Mouse (Mus musculus) spleen, postnatal 36 days (tissue): ENCODE results near the gene Fam171a2.

Experiments
- DNase-seq, 2 experiments: peaks; one replicate each; pipeline ENCODE4 v3.0.0; 2022; ENCODE audit warnings: low spot score in 2 of 2, mixed read lengths in 1 of 2

Gene Fam171a2

DNA sequence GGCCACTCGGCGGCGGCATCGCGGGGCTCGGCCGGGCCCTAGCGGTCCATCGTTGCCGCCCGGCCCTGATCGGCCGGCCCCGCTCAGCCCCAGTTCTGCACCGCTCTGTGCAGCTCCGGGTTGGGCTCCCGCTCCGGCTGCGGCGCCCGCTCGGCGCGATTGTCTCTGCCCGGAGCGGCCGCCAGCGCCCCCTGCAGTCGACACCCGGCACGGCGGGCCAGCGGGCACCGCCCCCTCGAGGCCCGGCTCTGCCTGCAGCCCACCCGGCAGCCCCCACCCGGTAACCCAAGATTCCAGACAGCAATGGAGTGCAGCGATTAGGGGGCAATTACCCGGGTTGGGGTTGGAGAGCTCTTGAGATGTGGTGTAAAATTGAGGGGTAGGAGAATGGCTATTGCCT is at the start of gene Fam171a2:
Gene Fam171a2 (minus strand): TSS at position 186 of the 400 bp plus-strand sequence.
- peak in 1 of 2 experiments; percentile 36 for DNase-seq

DNA sequence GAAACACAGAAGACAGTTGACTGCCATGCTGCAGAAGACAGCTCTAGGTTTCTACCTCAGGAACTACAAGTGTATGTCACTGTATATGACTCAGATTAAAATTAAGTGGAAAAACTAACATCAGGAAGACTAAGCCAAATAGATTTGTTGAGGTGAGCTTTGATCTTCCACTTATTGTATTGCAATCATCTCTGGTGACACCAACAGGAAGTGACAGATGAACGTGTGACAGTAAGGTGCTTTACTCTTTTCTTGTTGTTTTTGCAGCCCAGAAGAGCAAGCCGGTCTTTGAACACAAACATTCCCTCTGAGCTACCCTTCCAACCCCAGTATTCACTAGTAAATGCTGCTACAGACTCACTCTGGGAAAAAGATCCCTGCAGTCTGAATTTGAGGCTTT is 49.2 kb upstream of the Fam171a2 start:
- DNase-seq: no peak

DNA sequence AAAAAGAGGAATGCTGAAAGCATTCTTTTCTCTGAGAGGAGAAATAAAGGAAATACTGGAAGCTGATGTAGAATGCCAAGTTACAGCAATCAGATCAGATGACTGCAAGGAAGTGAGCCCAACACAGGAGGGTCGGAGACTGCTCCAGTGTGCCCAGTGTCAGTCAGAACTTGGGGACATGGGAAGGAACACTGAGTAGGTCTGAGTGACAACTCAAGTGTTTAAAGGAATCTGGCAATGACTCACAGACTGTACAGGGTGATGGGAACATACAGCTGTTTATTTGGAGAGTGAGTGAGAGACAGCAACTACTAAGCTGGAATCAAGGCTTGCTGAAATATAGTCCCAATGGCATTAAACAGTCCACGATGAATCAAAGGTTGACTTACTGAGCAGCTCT is 48.7 kb upstream of the Fam171a2 start:
- DNase-seq: no peak

DNA sequence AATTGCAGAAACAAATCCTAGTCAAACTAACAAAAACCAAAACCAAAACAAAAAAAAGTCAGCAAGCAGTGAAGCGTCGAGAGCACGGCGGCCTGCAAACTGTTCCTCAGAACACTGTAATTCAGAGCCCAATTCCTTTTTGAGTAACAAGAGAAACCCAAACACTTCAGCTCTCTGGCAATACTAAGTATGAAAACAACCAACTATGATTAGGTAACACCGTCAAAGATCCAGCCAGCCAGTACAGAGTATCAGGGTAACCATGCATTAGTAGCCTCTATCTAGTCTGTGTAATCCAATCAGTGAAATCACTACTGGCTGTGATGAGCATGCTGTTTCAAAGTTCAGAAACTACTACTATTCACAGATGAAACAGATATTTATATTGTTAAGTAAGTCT is 48.3 kb upstream of the Fam171a2 start:
- DNase-seq: no peak

DNA sequence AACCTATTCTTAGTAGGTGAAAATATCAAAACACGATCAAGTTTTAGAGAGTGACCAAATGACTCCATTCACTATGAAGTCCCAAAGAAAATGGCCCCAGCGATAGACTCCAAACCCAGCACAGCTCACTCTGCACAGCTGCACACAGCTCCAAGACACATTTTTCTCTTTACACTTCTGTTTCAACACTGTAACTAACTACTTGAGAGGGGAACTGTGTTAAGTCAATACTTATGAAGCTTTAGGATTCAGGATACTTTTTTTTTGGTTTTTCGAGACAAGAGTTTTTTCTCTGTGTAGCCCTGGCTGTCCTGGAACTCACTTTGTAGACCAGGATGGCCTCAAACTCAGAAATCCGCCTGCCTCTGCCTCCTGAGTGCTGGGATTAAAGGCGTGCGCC is 47.6 kb upstream of the Fam171a2 start:
- DNase-seq: no peak

DNA sequence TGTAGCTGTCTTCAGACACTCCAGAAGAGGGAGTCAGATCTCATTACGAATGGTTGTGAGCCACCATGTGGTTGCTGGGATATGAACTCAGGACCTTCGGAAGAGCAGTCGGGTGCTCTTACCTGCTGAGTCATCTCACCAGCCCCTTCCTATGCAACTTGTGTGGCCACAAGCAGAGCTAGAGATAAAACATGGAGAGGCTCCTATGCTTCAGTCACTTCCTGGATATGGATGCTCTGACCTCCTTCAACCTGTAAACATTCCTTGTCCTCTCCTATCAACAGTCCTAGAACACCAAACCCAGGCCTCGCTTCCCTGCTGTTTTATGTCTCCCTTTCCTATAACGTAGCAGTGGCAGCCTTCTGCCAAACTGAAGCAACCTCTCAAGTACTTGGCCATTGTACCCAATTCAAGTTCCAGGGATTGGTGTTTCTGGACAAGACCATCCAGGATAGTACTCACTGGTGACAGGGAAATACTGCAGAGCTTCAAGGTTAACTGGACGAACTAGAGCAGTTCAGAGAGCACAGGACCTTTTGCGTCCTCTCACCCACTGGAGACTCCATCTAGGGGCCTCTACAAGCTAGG is 46.7 kb upstream of the Fam171a2 start:
- no peak for DNase-seq

DNA sequence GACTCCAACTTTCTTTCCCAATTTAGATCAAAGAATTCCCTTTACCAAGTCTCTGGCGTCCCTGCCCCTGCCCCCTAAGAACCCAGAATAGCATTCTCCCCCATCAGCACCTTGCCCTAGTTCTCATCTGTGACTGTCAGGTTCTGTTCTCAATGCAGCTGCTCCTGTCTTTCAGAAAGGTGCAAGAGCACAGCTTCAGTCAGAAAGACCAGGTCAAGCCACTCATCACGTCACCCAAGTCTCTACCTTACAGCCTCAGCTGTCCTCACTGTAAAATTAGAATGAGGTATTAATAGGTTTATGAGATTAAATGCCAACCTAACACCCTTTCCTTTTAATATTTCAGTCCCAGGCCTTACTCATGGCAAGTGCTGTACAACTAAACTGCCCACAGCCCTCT is 45.8 kb upstream of the Fam171a2 start:
- DNase-seq: no peak

DNA sequence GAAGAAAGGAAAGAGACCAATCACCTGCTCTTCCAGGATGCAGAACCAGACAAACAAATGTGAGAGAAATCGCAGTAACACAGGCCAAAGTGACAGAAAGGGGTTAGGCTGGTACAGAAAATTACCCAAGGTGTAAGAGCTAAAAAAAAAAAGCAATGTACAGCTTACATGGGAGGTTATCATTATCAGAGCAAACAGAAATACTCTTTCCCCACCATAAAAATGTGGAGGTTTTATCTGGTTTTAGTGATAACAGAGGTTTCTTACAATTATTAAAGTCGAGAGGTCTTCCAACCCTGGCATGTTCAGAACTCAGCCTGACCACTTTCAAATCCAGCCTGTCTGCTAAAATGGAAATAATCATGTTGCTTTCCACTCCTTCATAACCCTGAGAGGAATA is 40.4 kb upstream of the Fam171a2 start:
- no peak for DNase-seq

DNA sequence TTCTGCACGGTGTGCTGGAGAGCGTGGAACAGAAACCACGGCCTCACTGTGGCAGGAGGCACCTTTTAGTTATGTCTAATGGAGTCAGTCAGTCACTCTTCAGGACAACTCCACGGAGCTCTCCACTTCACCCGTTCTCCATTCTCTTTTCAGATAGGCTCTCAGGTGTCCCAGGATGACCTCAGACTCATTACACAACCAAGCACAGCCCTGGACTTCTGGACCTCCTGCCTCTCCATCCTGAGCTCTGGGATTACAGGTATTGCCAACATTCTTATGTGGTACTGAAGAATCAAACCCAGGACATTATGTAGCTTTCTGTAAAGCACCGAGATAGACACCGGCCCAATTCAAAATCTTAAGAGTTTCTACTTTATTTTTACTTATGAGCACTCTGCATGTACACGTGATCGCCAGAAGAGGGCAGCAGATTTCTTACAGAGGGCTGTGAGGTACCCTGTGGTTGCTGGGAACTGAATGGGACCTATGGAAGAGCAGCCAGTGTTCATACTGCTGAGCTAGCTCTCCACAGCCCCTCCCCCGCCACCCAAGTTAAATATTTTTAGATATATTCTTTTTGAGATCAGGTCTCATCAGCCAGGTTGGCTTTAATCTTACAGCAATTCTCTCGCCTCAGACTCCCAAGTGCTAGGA is 39.4 kb upstream of the Fam171a2 start:
- peak; percentile 14 to 32 for DNase-seq

DNA sequence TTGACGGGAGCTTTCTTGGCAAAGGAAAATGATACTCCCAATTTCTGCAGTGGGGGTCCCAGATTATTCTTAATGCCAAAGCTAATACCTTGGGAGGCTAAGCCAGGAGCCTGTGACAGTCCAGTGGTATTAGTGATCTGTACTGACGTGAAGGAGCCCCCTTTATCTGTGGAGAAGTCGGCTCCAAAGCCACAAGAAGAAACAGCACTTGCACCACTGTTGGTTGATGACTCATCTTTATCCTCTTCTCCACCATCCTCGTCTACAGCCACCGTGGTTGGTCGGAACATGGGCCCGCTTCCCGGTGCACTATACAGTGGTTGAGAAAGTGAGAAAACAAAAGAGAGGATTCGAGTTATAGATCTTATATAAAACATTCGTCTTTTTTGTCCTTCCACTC is 34.3 kb upstream of the Fam171a2 start:
- DNase-seq: no peak

DNA sequence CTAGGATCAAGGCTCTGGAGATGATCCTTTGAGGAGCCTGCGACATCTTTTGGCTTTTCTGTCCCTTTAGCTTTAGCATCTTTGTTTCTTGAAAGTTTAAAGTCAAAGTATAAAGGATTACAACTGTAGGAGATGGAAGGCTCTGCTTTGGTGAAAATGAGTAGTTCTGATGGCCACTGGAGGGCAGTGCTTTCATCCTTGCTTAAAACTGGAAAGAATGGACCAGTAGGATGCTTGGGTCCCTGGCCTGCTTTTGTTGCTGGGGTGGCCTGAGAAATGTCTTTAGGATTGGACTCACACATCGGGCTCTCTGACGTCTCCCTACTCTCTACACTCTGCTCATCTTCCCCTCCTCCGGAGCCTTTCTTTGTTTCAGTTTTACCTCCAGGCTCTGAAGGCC is 33.4 kb upstream of the Fam171a2 start:
- no peak for DNase-seq

DNA sequence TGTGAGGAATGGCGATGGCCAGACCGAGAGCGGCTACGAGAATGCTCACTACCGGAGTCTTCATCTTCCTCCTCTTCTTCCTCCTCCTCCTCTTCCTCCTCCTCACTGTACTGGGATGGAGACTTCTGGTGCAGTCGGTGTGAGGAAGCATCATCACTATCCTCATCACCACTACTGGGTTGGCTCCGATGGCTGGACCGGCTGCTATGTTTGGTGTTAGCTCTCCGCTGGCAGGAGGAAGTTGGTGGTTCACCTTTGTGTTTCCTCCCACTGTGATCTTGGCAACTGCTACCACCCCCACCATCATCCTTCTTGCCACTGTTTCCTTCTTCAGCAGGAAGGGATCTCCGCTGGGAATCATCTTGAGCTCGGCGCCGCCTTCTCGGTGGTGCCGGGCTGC is 32.6 kb upstream of the Fam171a2 start:
- no peak for DNase-seq

DNA sequence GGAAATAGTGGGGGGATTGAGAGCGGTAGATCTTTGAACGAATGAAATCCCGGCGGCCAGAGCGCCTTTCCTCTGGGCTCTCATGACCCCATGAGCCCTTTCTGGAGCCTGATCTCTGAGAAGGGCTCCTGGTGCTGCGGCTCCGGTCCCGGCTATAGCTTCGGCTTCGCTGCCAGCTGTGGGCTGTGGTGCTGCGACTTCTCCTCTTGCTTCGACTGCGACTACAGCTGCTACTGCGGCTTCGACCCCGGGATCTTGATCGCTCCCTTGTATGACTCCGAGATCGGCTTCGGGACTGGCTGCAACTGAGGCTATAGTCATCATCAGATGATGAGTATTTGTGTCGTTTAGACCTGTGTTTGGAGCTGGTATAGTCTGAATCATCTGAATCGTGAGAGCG is 32.1 kb upstream of the Fam171a2 start:
- no peak for DNase-seq

DNA sequence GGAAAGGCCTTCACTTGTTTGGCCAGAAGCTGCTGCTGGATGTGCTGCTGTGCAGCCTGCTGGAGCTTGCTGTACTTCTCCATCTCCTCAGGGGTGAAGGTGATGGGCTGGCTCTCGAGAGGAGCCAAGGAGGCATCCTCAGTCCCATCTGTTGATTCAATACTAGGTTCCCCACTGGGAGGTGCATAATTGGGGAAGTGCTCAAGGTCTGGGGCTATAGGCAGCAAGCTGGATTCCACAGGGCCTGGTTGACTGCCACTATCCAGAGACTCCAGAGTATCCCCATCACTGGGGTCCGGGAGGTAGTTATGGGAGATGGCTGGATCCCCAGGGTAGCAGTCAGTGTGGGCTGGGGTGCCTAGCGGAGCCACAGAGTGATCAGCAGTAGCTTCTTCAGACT is 31.2 kb upstream of the Fam171a2 start:
- no peak for DNase-seq

DNA sequence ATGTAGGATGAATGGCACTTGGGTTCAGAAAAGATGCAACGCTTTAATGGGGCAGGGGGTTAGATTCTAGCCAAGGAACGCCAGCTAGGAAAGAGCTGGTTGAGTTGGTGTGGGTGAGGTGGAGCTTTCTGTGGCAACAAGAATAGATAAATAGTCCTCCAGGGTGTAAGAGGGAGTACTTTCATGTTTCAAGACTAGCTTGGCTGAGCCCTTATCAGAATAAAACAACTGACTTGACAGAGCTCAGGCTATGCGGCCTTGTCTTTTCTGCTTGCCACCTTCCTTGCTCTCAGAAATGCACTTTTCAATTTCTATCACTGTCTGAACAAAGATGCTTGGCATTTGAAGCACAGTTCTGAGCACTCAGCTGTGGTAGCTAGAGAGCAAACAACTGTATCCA is 27.5 kb upstream of the Fam171a2 start:
- no peak for DNase-seq

DNA sequence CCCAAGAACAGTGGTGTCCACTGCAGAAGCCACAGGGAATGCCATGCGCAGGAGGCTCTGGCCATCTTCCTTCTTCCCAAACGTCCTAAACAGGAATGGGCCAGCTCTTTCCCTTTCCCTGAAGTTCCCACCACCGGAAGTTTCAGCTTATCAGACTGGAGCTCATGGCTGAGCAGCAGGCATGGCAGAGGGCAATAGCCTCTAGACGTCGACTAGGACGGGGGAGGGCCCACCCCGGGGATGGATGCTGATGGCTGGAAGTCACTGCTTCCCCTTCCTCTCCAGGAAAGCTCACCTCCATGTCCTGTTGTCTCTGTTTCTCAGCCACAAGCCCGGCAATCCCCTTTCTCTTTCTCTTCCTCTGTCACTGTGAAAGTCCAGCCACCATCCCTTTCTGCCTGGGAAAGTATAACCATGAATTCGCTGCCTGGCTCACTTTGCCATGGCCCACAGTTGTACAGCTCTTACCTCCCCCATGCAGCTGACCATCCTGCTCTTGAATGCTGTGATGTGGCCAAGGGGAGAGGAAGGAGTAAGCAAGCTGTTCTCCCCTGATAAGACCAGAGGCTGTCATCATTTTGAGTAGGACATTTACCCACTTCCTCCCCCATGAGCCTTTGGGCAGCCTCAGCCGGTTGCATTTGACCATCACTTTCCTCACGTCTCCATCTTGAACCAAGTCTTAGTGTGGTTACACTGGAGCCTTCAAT is 22.3 kb upstream of the Fam171a2 start, which contains the start of gene Itga2b:
Gene Itga2b (minus strand): TSS at position 475 of the 710 bp plus-strand sequence.
- no peak for DNase-seq

DNA sequence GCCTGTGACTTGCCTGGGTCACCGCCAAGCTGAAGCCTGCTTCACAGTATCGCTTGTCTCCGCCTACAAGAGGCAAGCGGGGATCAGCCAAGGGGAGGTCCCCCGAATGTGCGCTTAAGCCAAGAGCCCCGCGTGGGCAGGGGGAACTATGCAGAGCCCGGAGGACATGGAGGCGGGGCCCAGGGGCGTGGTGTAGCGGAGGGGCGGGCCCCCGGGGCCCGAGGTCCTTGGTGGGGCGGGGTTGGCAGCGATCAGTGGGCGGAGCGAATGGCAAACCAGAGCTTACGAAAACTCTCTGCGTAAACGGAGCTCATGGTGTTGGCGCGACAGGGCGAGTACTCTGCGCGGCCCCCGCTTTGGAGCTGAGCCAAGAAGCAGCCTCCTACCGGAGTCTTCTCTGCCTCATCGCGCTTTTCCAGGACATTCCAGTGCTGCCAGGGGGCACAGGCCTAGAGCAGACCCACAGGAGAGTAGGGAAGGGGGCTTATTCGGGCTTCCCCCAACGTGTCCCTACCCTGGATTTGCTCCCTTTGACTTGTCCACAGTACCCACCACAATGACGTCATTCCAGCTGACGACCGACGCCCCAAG is 19.7 kb upstream of the Fam171a2 start:
- peak; percentile 93 to 94 for DNase-seq

DNA sequence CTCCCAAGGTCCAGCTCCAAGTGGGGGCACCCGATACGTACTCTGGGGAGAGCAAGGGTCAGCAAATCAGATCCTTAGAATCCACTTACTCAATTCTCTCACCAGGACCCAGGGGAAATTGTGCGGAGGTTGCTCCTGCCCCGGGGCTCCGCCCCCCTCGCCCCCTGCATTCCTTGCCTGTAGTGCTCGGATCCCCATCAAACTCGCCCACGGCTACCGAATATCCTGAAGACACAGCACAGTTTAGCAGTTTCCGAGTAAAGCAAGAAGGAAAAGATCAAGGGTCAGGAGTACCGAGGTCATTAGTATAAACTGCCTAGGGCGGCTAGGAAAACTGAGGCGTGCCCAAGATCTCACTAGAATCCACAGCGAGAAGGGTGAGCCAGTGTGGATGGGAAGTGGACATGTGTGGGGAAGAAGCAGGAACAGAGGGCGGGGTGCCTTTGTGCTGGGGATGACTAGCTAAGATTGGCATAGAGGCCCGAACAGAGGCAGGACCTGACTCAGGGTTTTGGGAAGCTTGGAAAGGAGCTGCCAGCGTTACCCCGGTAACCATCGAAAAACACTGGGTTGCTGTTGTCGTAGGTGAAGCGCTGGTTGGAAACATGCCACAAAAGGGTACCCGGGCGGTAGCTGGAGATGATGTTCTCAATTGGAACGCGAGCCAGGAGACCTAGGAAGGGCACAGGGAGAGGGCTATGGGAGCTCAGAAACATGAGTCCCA is 18.4 kb upstream of the Fam171a2 start:
- DNase-seq: no peak

DNA sequence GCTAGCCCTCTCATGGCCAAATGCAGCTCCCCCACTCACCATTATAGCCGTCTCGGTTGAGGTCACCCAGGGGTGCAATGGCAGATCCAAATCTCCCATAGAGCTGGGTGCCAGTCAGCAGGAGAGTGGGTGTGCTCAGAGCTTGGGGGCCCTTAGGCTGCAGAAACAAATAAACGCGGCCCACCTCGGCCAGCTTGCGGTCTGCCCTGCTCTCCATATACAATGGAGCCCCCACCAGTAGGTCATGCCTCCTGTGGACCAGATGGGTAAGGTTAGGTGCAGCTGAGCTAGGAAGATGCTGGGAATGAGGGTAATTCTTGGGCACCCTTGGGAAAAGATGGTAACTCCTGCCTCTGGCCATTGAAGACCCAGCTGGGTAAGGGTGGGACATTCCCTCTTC is 17.4 kb upstream of the Fam171a2 start:
- no peak for DNase-seq

DNA sequence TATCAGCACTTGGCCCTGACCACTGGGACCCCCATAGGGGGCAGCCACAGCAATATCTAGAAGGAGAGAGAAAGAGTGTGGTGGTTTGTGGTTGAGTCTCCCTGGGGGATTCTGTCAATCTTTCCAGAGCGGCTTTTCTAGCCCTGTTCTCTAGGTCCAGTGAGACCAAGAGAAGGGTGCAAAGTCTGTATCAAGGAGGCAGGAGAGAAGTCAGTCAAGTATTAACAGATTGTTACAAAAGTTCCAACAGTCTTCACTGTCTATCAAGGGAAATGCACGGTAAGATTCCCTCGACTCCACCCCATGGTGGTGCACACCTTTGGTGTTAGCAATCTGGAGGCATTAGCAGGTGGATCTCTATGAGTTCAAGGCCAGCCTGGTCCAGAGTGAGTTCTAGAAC is 14.3 kb upstream of the Fam171a2 start:
- no peak for DNase-seq

DNA sequence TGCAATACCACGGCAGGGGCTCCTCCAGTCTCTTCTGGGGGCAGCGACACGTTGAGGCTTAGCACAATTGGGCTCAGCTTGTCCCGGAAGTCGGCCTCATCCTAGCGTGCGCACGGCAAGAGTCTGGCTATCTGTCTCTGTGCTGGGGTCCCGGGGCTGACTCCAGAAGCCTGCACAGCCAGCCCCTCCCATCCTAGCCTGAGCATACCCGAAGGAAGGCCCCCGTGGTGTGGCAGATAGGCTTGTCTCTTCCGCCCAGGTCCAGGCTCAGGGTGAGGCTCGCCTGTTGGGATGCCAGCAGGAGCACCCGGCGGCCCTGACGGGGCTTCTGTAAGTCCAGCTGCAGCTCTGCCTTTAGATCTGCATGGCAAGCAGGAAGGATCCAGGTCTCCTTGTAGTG is 13.1 kb upstream of the Fam171a2 start:
- DNase-seq: no peak

DNA sequence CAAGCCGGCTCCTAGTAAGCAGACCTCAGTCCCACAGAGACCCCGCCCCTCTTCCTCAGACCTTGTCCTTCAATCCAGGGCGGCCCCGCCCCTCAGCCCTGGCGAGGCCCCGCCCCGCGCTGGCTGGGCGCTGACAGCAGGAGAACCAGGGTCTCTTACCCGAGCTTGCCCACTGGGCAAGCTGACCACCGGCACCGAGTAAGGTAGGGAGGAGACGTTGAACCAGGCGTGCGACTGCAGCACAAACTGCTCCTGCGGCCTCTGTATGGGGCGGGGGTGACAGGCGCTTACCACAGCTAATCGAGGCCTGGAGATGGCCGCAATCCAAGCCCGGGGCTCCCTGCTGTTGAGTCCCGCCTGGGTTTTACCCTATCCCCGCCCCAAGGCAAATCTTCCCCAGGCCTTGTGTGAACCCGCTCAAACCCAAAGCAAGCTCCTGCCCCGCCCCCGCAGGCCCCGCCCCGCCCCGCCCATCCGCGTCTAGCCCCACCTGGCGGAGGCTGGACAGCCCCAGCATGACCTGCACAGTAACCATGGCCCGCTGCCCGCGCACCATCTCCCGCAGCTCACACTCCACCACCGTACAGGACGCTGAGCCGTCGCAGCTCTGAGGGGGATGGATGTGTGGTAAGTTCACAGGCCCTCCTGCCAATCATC is 8.4 kb upstream of the Fam171a2 start:
- peak; percentile 40 to 47 for DNase-seq
